Mouse (Mus musculus) stomach, embryonic 14.5 days (tissue): ENCODE data around the gene Gm11562. TPM values are rescaled to one million over a fixed set of nuclear protein-coding genes. Genes with fewer than 3 reads are reported as not detected.

Experiments
- ATAC-seq: fragments of 200-750 bp; cut with Nextera tagmentation; 2 replicates; pipeline ENCODE4 v1.8.0; 2017; ENCODE audit warnings: low read depth, moderate TSS enrichment; ENCODE audit not compliant: insufficient number of reproducible peaks, insufficient read depth, low FRiP score
- H3K27ac ChIP-seq: fragments of 300-500 bp; sonication (generic); 2 replicates; pipeline ENCODE4 v1.5.1; 2014; ENCODE audit warnings: mild to moderate bottlenecking, low read length, moderate library complexity, mixed read lengths
- H3K27me3 ChIP-seq: fragments of 300-500 bp; sonication (generic); 2 replicates; pipeline ENCODE4 v1.6.1; 2014; ENCODE audit warnings: low read length, control low read depth, mixed read lengths; ENCODE audit not compliant: control insufficient read depth, insufficient read depth
- H3K36me3 ChIP-seq: fragments of 300-500 bp; sonication (generic); 2 replicates; pipeline ENCODE4 v1.6.1; 2014; ENCODE audit warnings: mild to moderate bottlenecking, control low read depth, low read length, moderate library complexity, mixed read lengths; ENCODE audit not compliant: control insufficient read depth, insufficient read depth
- H3K4me1 ChIP-seq: fragments of 300-500 bp; sonication (generic); 2 replicates; pipeline ENCODE4 v1.6.1; 2014; ENCODE audit warnings: low read length, control low read depth, mixed read lengths; ENCODE audit not compliant: control insufficient read depth, insufficient read depth
- H3K4me2 ChIP-seq: fragments of 300-500 bp; sonication (generic); replicated peaks from 2 replicates; pipeline ENCODE4 v1.6.1; 2014; ENCODE audit warnings: low read depth, low read length, control low read depth
- H3K4me3 ChIP-seq: fragments of 300-500 bp; sonication (generic); 2 replicates; pipeline ENCODE4 v1.5.1; 2014; ENCODE audit warnings: low read depth, low read length, control low read depth
- H3K9ac ChIP-seq: fragments of 300-500 bp; sonication (generic); replicated peaks from 2 replicates; pipeline ENCODE4 v1.6.1; 2014; ENCODE audit warnings: low read depth, mild to moderate bottlenecking, control low read depth, low read length, moderate library complexity, mixed read lengths
- H3K9me3 ChIP-seq: fragments of 300-500 bp; sonication (generic); 2 replicates; pipeline ENCODE4 v1.6.1; 2016; ENCODE audit warnings: low read depth, low read length, control low read depth; ENCODE audit not compliant: control insufficient read depth
- WGBS: fragments of 180-500 bp; shearing (Covaris S2); extraction: QIAGEN DNeasy Blood & Tissue Kit; methylation state at CpG from one replicate; pipeline ENCODE4 v1.1.7; 2014; 5-methylcytosine and 5-hydroxymethylcytosine counted together
- polyA plus RNA-seq: library from polyadenylated mRNA; unstranded; fragments of >200 nt; fragmentation: Nextera tagmentation; extraction: Ambion mirVana; gene quantifications from 2 replicates; pipeline ENCODE4 v1.2.1, GENCODE M21; 2014

Gm11562 gene
- polyA plus RNA-seq, 1 experiment from 2014 or later = not detected

DNA sequence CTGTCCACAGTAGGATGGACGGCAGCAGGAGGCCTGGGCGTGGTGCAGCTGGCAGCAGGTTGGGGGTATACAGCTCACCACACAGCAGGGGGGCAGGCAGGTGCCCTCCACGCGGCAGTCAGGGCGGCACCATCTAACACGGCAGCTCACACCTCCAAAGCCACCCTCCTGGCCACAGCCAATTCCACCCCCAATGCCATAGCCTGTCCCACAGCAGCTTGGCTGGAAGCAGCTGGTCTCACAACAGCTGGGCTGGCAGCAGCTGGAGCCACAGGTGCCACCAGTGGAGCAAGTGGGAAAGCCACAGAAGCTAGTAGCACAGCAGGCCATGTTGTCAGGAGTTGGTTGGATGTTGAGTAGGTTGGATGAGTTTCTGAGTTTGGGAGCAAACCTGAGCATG, 39.6 kb downstream of the Gm11562 start, which contains the start of gene Krtap1-5:
TSS of gene Krtap1-5 (minus strand) at position 381 of the 400 bp plus-strand sequence.
- Histone ChIP-seq H3K4me2 (no peak within 1 kb of the TSS), H3K27ac (no peak within 1 kb of the TSS), H3K4me1 (no peaks in the 10 kb centered on the region), H3K27me3 (no peaks in the 10 kb centered on the region), H3K4me3 (no peak within 1 kb of the TSS), H3K9ac (no peak within 1 kb of the TSS), H3K9me3 (no peaks in the 10 kb centered on the region), H3K36me3 (no peaks in the 10 kb centered on the region)
- ATAC-seq = no peak
- 76% methylated on average over 6 of the region's 6 CpGs for WGBS

DNA sequence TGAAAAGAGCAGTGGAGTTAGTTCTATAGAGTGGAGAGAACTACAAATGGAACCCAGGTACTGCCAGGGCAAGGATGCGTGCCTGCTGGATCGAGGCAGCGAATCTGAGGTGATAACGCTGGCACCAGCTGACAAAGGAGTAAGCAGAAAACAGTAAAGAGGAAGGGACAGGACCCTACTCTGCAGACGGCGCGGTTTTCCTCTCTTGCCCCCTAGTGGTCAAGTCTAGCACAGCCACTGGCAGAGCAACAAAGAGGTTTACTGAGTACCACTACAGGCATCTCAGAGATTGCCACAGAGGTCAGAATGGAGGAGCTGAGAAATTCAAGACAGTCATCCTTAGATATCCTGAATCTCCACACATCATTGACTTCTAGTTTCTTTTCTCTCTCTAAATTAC, 46.1 kb downstream of the Gm11562 start:
- Histone ChIP-seq H3K27me3 (no peaks in the 10 kb centered on the region), H3K4me1 (no peaks in the 10 kb centered on the region), H3K4me2 (peak overlapping the region; percentile 30; the same call in 1 of the 2 replicates), H3K4me3 (no peak overlapping the region), H3K27ac (no peak overlapping the region), H3K36me3 (no peaks in the 10 kb centered on the region), H3K9ac (no peak overlapping the region), H3K9me3 (no peaks in the 10 kb centered on the region)
- peak; percentile 65; the same call in 1 of the 2 replicates for ATAC-seq
- 3% methylated on average over 7 of the region's 7 CpGs for WGBS

DNA sequence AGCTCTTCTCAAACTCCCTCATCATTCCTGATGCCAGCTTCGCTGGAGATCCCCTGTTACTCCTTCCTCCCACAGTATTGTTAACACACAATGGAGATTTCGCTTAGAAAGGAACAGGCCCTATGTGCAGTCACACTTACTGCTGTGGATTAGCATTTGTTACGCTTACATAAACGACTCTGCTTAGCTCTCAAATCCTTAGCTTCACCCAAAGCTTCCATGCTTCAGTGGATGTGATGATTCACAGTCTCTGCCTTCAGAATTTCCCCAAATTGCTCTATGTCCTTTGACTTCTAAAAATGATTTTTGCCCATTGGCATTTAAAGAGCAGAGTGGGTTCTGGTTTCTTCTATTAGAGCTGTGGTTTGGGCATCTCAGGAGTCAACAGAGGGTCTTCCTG, 47.1 kb downstream of the Gm11562 start:
- ATAC-seq = no peak
- Histone ChIP-seq H3K4me1 (no peaks in the 10 kb centered on the region), H3K4me3 (no peak overlapping the region), H3K9ac (no peak overlapping the region), H3K9me3 (no peaks in the 10 kb centered on the region), H3K27me3 (no peaks in the 10 kb centered on the region), H3K27ac (no peak overlapping the region), H3K4me2 (no peak overlapping the region), H3K36me3 (no peaks in the 10 kb centered on the region)
- 58% methylated on average over 4 of the region's 4 CpGs for WGBS

Other genes starting within 250 kb of the Gm11562 start
- 0.21 TPM in 1 of 2 replicates, not detected in the other for gene Krt28, start 245.5 kb downstream of the Gm11562 start, polyA plus RNA-seq
- gene Krt10, start 231.1 kb downstream of the Gm11562 start, polyA plus RNA-seq = 31.7 and 37.0 TPM in 2 replicates
- gene Krt12, start 198.2 kb downstream of the Gm11562 start, polyA plus RNA-seq = not detected in 2 replicates
- 3.0 and 3.9 TPM in 2 replicates for gene Krt20, start 182.3 kb downstream of the Gm11562 start, polyA plus RNA-seq
- 18.3 and 21.4 TPM in 2 replicates for gene Krt23, start 127.3 kb downstream of the Gm11562 start, polyA plus RNA-seq
- not detected in 2 replicates for gene Krt39, start 99.1 kb downstream of the Gm11562 start, polyA plus RNA-seq
- not detected in 2 replicates for gene Krt40, start 77.3 kb downstream of the Gm11562 start, polyA plus RNA-seq
- not detected in 2 replicates for gene Krtap3-3, start 69.6 kb downstream of the Gm11562 start, polyA plus RNA-seq
- gene Krtap3-2, start 63.6 kb downstream of the Gm11562 start, polyA plus RNA-seq = not detected in 2 replicates
- gene Gm11939, start 61.0 kb downstream of the Gm11562 start, polyA plus RNA-seq = not detected in 2 replicates
- gene Krtap3-1, start 53.8 kb downstream of the Gm11562 start, polyA plus RNA-seq = not detected in 2 replicates
- not detected in 2 replicates for gene Krtap1-5, start 39.4 kb downstream of the Gm11562 start, polyA plus RNA-seq
- gene Krtap1-4, start 36.8 kb downstream of the Gm11562 start, polyA plus RNA-seq = not detected in 2 replicates
- gene Krtap1-3, start 29.1 kb downstream of the Gm11562 start, polyA plus RNA-seq = not detected in 2 replicates
- not detected in 2 replicates for gene Krtap9-3, start 22.3 kb downstream of the Gm11562 start, polyA plus RNA-seq
- not detected in 2 replicates for gene Gm11938, start 17.1 kb downstream of the Gm11562 start, polyA plus RNA-seq
- not detected in 2 replicates for gene Gm11937, start 10.2 kb downstream of the Gm11562 start, polyA plus RNA-seq
- not detected in 2 replicates for gene Krtap2-4, start 5.6 kb downstream of the Gm11562 start, polyA plus RNA-seq
- not detected in 2 replicates for gene Krtap4-1, start 7.8 kb upstream of the Gm11562 start, polyA plus RNA-seq
- gene Krtap4-2, start 14.6 kb upstream of the Gm11562 start, polyA plus RNA-seq = not detected in 2 replicates
- gene Krtap4-7, start 23.7 kb upstream of the Gm11562 start, polyA plus RNA-seq = not detected in 2 replicates
- gene Gm11555, start 29.8 kb upstream of the Gm11562 start, polyA plus RNA-seq = not detected in 2 replicates
- gene Gm11563, start 38.5 kb upstream of the Gm11562 start, polyA plus RNA-seq = not detected in 2 replicates
- gene Krtap4-6, start 45.5 kb upstream of the Gm11562 start, polyA plus RNA-seq = not detected in 2 replicates
- gene Gm14190, start 70.3 kb upstream of the Gm11562 start, polyA plus RNA-seq = not detected in 2 replicates
- not detected in 2 replicates for gene Gm14180, start 113.9 kb upstream of the Gm11562 start, polyA plus RNA-seq
- not detected in 2 replicates for gene Gm11595, start 152.5 kb upstream of the Gm11562 start, polyA plus RNA-seq
- not detected in 2 replicates for gene Krtap4-8, start 160.3 kb upstream of the Gm11562 start, polyA plus RNA-seq
- not detected in 2 replicates for gene Krtap4-9, start 164.8 kb upstream of the Gm11562 start, polyA plus RNA-seq
- gene Gm11596, start 173.0 kb upstream of the Gm11562 start, polyA plus RNA-seq = not detected in 2 replicates
- not detected in 2 replicates for gene Gm11569, start 178.5 kb upstream of the Gm11562 start, polyA plus RNA-seq
- not detected in 2 replicates for gene Gm11554, start 184.0 kb upstream of the Gm11562 start, polyA plus RNA-seq
- not detected in 2 replicates for gene Krtap4-13, start 189.5 kb upstream of the Gm11562 start, polyA plus RNA-seq
- gene Gm11564, start 195.2 kb upstream of the Gm11562 start, polyA plus RNA-seq = not detected in 2 replicates
- gene 2300003K06Rik, start 217.6 kb upstream of the Gm11562 start, polyA plus RNA-seq = not detected in 2 replicates
- gene Krtap4-16, start 231.2 kb upstream of the Gm11562 start, polyA plus RNA-seq = not detected in 2 replicates
- gene Gm11568, start 237.5 kb upstream of the Gm11562 start, polyA plus RNA-seq = not detected in 2 replicates
- not detected in 2 replicates for gene Gm11559, start 244.0 kb upstream of the Gm11562 start, polyA plus RNA-seq